Mouse (Mus musculus) gastrocnemius, adult 2 months (tissue): ENCODE results near the gene Itgb5. TPM values are rescaled to one million over a fixed set of nuclear protein-coding genes. Genes with fewer than 3 reads are reported as not detected.
A peak's percentile ranks its signal among the peaks of the same experiment; 100 is the strongest.

Experiments
- DNase-seq: peaks from one replicate; pipeline ENCODE4 v3.0.0; 2022
- H3K27ac ChIP-seq: fragments of 200-600 bp; 2 replicates; pipeline ENCODE4 v1.8.1; 2022; ENCODE audit warnings: mild to moderate bottlenecking
- H3K4me3 ChIP-seq: fragments of 200-600 bp; 2 replicates; pipeline ENCODE4 v1.8.1; 2022; ENCODE audit warnings: mild to moderate bottlenecking, moderate library complexity
- CTCF ChIP-seq: fragments of 200-600 bp; IDR thresholded peaks from 2 replicates; pipeline ENCODE4 v1.8.1; 2022; ENCODE audit warnings: antibody characterized with exemption, mild to moderate bottlenecking, moderate library complexity
- intact Hi-C: fragments of 180-260 bp; cut with DNase I; formaldehyde crosslinking; loops from one replicate; pipeline ENCODE4 v1.15.1; 2025
- long read RNA-seq, 2 experiments: library from polyadenylated mRNA; stranded (forward); transcript quantifications; one replicate each; pipeline ENCODE4 v2.0.0; 2021
- total RNA-seq, 2 experiments: library from RNA; stranded (reverse); gene quantifications; 2 replicates each; pipeline ENCODE4 v1.2.3; 2021

The Itgb5 gene
- 10 to 100 TPM; 73.9 to 88.3 TPM for total RNA-seq
- long read RNA-seq, experiment 1, transcript Itgb5-202 (15 exons, 3,282 nt) = major isoform, 85 of 102 reads
- long read RNA-seq, experiment 1, transcript Itgb5-201 (15 exons, 3,056 nt) = minor isoform, 6 of 102 reads
- long read RNA-seq, experiment 1, partial matches to known transcripts = 4 of 102 reads
- long read RNA-seq, experiment 1, other reads (novel, unspliced or antisense) = 3 of 102 reads
- long read RNA-seq, experiment 2, transcript Itgb5-202 (15 exons, 3,282 nt) = major isoform, 73 of 91 reads
- long read RNA-seq, experiment 2, partial matches to known transcripts = 12 of 91 reads
- long read RNA-seq, experiment 2, other reads (novel, unspliced or antisense) = 2 of 91 reads

DNA sequence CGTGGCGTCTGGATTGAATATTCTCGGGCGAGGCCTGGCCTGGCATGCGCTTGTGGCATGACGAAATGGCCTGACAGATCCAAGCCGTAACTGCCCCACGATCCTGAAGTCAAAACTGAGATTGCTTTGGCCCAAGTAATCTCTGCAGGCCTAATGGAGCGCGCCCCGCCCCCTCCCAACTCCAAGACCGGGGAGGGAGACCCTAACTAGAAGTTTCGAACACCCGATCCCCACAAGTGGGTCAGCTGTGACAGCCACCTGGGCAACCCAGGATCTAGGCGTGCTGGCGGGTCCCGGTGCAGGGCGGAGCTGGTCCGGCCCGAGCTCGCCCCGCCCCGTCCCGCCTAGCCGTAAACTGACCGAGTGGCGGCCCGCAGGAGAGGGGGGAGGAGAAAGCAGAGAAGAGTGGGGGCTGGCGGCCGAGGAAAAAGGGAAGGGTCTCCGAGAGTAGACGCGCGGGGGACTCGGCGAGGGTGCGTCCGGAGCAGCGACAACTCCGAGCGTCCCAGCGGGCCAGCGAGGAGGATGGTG is at the start of gene Itgb5:
Gene Itgb5, plus strand, starts transcription at position 365 of the 531 bp plus-strand sequence.
- H3K4me3 ChIP-seq = peak within 1 kb of the TSS; percentile 97
- peak; percentile 93 for DNase-seq
- intact Hi-C loops = no loop called here
- peak within 1 kb of the TSS; percentile 96 for H3K27ac ChIP-seq
- no peak for TF ChIP-seq CTCF

DNA sequence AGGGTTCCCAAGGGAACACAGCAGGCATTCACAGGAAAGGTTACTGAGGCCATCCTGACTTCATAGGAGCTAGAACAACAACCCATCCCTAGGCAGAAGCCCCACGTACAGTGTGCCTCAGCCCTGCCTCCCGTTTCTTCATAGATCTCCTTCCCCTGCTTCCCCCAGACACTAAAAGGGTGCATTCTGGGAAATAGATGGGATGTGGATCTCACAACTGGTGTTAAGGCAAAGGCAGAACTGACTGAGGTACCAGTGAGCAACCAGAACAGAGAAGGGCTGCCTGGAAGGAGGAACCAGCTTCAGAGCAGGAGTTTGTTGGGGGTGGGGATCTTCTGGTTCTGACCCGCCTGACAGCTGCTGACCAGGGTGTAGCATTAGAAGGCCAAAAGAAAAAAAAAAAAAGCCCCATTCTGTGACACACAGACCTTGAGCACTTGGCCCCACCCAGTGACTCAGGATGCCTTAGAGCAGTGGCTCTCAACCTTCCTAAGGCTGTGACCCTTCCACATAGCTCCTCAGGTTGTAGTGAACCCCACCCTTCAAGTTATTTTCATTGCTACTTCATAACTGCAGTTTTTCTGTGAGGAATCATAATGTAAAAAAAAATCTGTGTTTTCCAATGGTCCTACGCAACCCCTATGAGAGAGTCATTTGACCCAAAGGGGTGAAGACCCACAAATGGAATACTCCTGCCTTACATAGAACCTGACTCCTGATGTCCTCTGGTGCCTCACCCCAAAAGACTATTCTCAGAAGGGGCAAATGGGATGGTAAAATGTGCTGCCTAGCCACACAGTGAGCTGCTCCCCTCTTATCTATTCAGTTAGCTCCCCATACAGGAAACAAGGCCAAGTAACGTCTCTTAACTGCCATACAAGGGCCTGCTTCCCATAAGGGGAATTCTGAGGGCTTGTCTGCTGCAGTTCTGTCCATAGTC is 47.4 kb upstream of the Itgb5 start:
- Histone ChIP-seq H3K27ac (no peak overlapping the region), H3K4me3 (no peak overlapping the region)
- no peak for TF ChIP-seq CTCF
- intact Hi-C loops = no loop called here
- DNase-seq = no peak

DNA sequence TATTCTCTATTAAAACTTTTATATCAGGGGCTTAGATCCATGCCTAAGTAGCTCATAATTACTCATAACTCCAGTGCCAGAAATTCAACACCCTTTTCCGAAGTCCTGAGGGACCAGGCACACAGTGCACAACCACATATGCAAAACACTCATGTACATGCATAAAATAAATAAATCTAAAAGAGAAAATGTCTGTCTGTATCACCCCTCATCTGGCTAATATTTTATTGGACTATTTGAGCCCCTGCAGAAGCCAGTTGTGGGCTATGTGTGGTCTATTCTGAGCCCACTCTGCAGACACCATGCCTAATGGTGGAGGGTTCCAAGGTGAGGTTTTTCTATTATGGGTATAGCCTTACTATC is 46.8 kb upstream of the Itgb5 start:
- intact Hi-C loops = no loop called here
- Histone ChIP-seq H3K4me3 (no peak overlapping the region), H3K27ac (no peak overlapping the region)
- no peak for TF ChIP-seq CTCF
- no peak for DNase-seq

DNA sequence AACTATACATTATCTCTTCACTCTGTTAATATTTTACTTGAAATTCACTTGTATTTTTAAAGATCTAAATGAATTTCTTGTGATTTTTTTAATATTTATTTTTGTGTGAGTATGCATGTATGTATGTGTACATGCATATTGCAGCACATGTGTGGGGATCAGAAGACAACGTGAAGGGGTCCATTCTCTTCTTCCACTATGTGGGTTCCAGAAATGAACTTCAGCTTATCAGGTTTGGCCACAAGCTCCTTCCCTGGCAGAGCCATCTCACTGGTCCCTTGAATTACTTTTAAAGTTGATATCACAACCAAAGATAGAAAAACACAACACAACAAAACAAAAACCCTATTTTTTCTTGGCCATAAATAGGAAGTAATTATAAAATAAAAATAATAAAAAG is 44.9 kb upstream of the Itgb5 start:
- no peak for TF ChIP-seq CTCF
- no peak overlapping the region for H3K27ac ChIP-seq
- no peak overlapping the region for H3K4me3 ChIP-seq
- DNase-seq = no peak
- intact Hi-C loops = no loop called here

DNA sequence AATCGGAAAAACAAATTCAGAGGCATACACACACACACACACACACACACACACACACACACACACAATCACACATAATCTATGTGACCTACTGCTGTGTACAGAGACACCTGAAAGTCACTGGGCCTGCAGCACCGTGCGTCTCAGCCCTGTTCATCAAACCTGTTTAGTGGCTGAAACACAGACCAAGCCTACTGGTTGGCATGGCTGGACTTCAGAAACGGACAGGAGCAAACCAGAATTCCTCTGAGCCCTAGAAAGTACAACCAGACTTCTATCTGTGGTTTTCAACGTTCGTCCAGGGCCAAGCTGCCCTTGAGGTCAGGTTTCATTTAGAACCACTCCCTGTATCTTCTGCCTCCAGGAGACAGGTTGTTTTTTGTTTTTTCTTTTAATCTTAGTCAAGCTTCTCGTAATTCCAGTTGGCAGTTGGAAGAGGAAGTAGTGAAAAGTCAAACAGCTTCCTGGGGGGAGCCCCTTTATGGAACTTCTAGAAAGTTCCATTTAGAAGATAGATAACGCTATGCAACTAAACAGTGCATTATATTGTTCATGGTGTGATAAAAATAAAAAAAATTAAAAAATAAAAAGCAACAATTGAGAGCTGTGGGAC is 44.3 kb upstream of the Itgb5 start:
- no peak for TF ChIP-seq CTCF
- H3K4me3 ChIP-seq = no peak overlapping the region
- no peak overlapping the region for H3K27ac ChIP-seq
- intact Hi-C loops = no loop called here
- no peak for DNase-seq

DNA sequence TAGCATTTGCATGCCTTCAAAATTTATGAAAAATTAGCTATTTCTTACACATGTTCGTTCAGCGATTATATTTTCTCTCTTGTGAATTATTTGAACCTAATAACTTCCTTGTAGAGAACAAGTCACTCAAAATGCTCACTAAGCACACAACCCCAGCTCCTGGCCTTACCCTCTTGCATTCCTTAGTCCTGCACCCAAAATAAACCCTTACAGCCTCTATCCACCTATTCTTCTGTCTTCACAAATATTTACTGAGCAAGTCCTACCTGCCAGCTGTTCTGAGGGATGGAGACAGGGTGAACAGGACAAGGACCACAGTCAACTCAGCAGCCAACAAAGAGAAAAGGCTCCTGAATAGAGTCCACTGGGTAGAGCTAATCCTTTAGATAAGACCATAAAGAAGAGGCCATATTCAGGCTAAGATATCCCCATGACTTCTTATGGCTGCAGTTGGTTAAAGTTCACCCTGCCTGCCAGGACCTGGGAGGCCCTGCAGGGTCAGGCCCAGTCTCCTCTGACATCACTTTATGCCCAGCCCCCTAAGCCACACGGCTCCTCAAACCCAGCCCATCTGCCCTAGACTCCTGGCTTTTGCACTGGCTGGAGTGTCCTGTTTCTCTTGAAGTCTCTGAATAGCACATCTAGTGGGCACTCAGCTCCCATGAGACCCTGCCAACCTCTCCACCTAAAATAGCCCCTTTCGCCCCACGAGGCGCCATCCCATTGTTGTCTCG is 42.6 kb upstream of the Itgb5 start:
- Histone ChIP-seq H3K4me3 (no peak overlapping the region), H3K27ac (no peak overlapping the region)
- no peak for DNase-seq
- intact Hi-C loops = no loop called here
- no peak for TF ChIP-seq CTCF

DNA sequence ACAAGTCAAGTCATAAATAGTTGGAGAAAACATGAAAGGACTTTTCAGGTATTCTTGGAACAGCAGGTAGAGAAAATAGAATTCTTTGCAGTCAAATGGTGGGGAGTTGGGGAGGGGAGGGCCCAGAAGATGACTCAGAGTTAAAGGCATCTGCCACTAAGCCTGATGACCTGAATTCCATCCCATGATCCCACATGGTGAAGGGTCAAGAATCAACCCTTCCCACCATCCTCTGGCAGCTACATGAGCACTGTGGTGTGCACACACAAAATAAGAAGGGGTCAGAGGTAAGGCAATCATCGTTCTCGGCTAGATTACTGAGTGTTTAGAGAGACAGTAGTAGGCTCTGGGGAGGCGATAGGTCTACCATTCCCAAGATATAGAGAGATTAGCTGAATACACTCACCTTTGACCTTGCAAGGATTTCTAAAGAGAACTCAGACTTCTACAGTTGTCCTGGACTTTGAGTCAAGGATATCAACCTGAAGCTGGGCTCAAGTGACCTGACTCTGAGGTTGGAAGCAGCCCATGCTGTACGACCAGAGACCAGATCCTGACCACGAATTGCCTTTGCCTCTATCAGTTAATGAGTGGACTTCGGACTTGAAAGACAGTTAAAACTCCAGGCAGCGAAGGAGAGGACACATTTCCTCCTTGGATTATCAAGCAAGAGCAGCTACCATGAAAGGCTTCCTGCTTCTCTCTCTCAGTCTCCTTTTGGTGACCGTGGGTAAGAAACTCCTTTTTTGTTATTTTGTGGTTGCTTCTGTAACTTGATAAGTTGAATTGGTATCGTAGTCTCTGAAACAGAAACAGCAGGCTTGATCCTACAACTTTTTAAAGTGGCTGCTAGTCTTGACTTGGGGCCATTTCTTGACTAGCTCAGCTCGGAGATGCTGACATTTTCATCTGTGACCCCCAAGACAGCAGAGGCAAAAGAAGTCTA is 35.3 kb upstream of the Itgb5 start, which contains the start of gene Muc13:
Gene Muc13, plus strand, starts transcription at position 192 of the 946 bp plus-strand sequence.
- no peak for DNase-seq
- H3K4me3 ChIP-seq = no peak within 1 kb of the TSS
- intact Hi-C loops = no loop called here
- TF ChIP-seq CTCF = no peak
- no peak within 1 kb of the TSS for H3K27ac ChIP-seq

DNA sequence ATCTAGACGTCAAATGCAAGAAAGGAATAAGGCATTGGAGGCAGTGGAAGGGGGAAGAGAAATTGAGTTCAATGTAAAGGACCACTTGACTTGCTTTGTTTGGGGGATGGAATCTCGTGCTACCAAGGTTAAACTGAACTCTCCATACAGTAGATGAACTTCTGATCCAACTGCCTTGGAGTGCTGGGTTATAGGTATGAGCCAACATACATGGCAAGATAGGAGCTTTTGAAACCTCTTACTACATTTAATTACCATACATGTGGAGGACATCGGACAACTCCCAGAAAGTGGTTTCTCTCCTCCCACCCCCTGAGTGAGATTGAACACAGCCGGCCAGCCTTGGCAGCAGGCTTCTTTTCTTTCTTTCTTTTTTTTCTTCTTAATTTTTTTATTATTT is 34.4 kb upstream of the Itgb5 start:
- Histone ChIP-seq H3K4me3 (no peak overlapping the region), H3K27ac (no peak overlapping the region)
- DNase-seq = no peak
- intact Hi-C loops = loop anchor here (5.0 kb wide), 1 partner anchor 488 kb away; no protein-coding TSS in a partner anchor
- TF ChIP-seq CTCF = no peak

DNA sequence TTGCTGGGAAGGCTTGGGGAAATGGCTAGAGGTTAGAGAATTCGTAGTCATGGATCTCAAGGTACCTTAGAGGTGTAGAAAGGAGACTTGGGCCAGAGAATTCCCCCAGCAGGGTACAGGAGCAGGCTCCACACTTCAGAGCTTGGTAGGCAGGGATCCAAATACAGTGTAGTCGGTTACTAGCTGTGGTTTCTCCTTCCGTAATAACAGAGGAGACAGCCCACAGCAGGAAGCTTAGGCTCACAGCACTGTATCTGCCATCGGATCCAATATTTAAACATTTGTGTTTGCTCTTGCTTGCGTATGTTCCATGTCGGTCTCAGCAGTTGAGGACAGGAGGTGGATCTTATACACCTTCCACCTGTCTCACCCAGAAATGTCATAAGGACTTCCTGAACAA is 33.6 kb upstream of the Itgb5 start:
- intact Hi-C loops = loop anchor here (2.0 to 5.0 kb wide), 2 partner anchors 237 to 489 kb away; no protein-coding TSS in a partner anchor
- DNase-seq = no peak

DNA sequence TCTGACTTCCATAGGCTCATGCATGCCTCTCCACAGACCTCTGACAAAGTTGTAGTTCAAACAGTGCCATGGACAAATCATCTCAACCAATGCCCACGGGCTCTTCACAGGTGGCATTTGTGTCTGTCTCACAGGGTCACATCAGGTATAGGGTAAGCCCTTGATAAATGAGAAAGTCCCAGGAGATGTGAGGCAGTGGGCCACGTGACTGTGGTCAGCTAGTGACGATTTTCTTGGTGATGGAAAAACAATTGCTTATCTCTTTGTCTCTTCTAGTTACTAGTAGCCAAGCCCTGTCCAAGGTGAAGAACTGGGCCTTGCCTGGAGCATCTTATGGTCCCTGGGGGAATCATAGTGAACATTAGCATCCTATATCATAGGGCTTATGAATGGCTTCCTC is 32.7 kb upstream of the Itgb5 start:
- intact Hi-C loops = loop anchor here (2.0 to 5.0 kb wide), 2 partner anchors 238 to 489 kb away; no protein-coding TSS in a partner anchor
- Histone ChIP-seq H3K4me3 (no peak overlapping the region), H3K27ac (no peak overlapping the region)
- DNase-seq = no peak
- TF ChIP-seq CTCF = no peak

More for the DNA sequence above, 33.6 kb upstream of the Itgb5 start:
- no peak for TF ChIP-seq CTCF
- no peak overlapping the region for H3K4me3 ChIP-seq
- no peak overlapping the region for H3K27ac ChIP-seq

DNA sequence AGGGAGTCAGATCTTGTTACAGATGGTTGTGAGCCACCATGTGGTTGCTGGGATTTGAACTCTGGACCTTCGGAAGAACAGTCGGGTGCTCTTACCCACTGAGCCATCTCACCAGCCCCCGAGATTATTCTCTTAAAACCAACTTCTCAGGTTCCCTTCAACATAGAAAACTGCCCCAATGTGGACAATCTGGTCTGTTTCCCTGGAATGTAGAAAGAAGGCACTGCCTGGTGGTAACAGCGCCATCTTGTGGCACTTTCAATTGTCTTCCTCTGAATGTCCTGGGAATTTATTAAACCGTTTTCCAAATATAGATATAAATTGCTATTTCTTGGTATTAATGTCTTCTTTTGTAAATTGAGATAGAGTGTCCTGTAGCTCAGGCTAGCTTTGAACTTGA is 31.6 kb upstream of the Itgb5 start:
- peak; percentile 86 for TF ChIP-seq CTCF
- intact Hi-C loops = loop anchor here (1.0 to 5.0 kb wide), 3 partner anchors 53 to 491 kb away; no protein-coding TSS in a partner anchor
- Histone ChIP-seq H3K27ac (no peak overlapping the region), H3K4me3 (no peak overlapping the region)
- peak; percentile 65 for DNase-seq
